Mouse (Mus musculus): ENCODE results near the gene Cd27.

Cd27 gene

DNA sequence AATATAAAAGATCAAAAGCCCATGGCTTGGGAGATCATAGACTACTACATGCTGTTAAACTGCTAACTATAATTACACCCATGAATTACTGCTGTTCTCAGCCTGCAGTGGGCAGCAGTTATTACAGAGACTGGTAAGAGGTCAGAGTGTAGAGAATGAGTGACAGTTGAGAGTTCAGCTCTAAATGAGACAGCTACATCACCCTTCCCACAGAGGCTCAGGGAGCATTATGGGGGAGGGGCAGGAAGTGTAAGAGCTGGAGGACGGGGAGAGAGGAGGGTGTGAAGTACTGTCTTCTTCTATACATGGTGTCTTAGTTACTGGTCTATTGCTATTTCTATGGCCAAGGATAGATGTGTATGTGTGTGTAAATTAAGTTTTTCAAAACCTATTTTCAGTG is 7.7 kb upstream of the Cd27 start:
- no peak for DNase-seq (ENCODE audit: extremely low spot score)

DNA sequence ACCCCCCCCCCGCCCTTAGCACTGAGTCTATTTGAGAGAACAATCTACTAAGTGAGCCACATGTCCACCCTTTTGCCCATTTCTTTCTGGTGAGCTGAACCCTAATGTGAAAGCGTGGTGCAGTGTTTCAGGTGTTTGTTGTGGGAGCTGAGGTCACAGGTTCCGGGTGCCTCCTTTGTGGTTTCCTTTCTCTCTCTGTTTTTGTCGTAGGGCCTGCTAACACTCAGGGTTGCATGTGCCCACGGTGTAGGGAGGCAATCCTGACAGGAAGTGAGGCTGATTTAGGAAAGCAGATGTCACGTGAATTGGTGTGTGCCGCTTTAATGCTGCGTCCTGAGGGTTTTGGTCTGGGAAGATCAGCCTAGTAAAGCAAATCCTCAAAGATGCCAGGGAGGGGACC is 4.8 kb upstream of the Cd27 start:
- DNase-seq (ENCODE audit: extremely low spot score) = no peak

DNA sequence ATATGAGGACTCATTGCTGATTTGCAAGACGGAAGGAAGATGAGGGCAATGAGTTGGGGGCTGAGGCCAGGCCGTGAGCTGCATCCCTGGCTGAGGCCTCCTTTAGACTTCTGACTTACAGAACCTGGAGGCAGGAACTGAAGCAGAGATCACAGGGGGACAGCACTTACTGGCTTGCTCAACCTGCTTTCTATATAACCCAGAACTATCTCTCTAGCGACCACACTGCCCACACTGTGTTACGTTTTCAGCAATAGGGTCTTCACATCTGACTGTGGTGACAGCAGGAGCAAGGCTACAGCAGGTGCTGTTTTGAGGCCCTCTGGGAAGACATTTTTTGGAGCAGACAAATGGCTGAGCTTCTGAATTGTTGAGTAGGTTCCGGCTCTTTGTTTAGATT is 3.8 kb upstream of the Cd27 start:
- DNase-seq (ENCODE audit: extremely low spot score) = no peak

DNA sequence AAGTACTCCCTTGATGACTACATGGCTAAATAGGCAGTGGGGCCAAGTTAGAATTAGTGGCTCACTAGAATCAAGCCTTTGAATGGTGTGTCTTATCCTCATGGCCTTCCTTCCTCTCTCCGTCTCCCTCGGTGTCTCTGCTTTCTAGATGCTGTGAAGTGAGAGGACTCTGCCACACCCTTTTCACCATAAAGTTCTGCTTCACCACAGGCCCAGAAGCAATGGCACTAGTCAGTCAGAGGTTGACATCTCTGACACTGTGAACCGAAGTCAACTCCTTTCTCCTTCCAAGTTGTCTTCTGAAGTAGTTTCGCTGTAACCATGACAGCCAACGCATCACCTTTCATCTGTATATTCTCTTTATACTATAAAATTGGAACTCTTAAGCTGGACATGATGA is 2.7 kb upstream of the Cd27 start:
- DNase-seq (ENCODE audit: extremely low spot score) = no peak

DNA sequence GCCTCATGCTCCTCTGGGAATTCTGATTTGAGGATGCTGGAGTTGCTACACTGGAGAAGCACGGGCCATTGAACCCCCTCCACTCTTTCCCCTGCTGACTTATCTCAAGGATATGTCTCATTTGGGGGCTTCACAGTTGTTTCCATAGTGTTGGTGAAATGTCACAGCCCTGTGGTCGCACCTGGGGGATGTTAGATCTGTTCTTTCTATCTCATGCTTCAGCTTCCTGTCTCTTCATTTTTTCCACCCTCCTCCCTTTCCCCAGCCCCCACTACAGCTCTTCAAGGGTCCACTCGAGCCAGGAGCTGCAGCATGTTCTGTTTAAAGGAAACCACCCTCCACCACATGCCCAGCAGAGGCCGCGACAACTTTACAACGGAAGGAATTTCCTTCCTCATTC is 1.6 kb upstream of the Cd27 start:
- DNase-seq (ENCODE audit: extremely low spot score) = no peak

DNA sequence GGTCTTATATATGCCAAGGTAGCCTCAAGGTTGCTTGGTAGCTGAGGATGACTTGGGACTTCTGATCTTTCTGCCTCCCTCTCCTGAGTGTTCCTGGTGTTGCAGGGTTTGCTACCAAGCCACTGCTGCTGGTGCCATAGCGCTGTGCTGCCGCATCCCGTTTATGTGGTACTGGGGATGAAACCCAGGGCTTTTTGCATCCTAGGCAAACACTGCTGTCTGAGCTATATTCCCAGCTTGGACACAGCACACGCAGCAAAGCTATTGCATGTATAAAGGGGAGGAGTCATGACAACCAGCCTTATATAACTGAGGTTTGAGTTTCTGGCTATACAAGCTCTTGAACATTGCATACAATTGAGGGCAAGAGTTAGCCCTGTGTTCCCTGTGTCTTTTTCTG is 611 bp upstream of the Cd27 start:
- no peak for DNase-seq (ENCODE audit: extremely low spot score)

DNA sequence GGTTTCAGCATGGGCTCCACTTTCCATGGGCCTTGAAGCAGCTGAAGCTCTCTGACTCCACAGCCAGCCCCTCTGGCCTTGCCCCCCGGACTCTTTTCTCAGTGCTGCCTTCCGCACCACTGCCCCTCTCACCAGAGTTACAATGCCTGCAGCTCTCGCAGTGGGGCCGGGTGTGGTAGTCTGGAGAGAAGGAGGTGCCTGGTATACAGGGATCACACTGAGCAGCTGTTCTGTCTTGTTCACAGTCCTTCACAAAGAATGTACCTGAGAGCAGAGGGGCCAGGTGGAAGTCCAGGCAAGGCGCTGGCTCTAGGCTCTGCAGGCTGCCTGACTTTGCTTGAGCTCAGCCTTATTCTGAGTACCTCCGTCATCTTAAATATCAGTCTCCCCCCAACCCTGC is 469 bp downstream of the Cd27 start:
- no peak for DNase-seq (ENCODE audit: extremely low spot score)

DNA sequence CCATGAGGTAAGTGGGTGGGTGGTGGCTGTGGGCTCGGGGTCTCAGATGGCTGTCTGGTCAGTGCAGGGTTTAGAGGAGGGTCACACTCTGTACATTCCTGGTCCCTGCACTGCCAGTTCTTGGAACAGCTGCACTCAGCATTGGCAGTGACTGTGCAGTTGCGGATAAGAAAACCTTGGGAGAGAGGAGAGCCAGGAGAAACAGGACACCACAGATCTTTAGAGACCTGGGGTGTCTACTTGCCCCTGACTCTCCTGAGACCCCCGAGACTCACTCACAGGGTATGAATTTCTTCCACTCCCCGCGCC is 2.3 kb downstream of the Cd27 start:
- no peak for DNase-seq (ENCODE audit: extremely low spot score)

DNA sequence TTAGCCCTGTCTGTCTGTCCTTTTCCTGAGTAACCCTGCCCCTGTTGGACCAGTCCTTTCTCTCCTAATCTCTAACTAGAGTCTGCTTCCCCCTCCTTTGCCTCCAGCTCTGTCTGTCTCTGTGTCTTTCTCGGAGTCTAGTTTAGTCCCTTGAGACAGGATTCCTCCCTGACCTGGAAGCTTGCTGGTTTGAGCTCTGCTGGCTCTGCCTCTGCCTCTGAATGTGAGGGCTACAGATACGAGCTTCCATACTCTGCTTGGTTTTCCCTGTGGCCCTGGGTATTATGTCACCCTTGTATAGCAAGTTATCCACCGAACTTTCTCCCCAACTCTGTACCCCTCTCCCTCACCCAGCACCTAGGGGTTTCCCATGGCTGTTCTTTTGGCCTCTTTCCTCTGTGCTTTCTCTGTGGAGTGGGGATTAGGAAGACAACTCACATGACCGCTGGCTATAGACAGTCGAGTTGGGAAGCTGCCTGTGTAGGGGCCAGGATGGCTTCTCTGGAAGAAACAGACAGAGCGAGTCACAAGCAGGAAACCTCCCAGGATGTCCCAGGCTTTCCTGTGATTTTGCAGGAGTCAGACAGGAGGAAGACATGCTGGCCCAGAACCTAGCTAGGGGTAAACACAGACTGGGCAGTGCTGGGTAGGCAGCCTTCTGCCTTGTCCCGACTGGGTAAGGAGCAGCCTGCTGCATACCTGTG is 2.8 kb downstream of the Cd27 start:
- DNase-seq (ENCODE audit: extremely low spot score) = no peak

DNA sequence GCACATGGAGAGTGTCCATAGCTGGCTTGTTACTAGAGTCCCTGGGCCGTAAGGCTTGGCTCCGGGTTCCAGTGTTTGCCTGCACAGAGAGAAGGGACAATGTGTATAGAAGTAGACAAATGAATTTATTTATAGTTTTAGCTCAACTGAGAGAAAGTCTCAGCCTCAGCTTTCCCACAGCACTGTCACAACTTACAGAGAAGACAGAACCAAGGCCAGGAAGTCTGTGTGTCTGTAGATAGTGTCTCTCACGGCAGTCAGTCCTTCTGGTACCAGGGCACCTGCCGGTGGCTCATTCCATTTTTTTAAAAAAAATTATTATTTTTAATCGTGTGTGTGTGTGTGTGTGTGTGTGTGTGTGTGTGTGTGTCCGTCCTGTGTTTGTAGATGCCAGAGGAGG is 4.3 kb downstream of the Cd27 start:
- DNase-seq (ENCODE audit: extremely low spot score) = no peak

DNA sequence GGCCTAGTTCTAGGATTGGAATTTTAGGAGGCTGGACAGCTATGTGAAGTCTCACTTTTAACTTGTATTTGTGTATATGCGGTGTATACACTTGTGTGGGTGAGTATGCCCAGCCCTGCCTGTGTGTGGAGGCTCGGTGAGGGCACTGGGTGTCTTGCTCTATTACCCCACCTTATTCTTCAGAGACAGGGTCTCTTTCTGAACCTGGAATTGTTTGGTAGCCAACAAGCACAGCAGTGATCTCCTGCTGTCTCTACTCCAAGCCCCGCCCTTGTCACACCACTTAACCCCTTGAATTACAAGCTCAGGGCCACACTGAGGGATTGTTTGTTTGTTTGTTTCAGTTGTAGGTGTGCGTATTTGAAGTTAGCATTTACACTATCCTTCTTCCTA is 4.8 kb downstream of the Cd27 start:
- DNase-seq (ENCODE audit: extremely low spot score) = no peak

DNA sequence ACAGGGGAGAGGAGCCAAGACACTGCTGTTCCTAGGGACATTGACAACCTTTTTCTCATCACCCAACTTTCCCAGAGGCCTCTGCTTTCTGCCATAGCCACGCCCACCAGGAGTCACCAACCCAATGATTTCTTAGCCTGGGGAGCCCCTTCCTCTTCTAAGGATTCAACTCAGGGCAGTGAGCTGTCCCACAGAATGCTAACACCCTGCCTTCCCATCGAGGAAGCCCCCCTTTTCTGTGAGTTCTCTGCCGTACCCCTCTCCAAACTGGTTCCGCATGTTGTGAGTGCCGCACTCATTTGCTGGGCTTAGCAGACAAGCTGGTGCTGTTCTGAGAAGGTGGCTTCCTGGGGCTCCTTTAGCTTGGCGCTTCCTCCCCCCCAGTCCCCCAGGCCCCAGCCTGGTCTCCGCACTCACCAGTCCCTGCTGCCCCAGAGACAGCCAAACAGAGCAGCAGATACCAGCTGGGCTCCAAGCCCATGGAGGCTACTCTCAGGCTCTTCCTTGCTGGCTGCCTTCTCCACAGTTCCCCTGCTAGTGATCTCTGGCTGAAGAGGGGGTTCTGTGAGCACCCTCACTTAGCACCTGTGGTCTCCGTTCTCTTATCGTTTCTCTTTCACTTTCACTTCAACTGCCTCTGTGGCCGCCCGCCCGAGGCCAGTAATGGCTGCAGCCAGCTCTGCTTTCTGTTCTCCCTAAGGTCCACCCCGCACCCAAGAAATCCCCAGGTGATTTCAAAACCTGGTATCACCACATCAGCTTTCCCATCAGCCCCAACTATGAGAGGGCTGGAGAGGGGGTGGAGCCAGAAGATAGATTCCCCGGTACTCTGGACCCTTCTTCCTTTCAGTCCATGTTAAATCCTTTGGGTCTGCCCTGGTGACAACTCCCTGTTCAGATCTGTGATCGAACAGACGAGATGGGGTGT is 5.4 kb downstream of the Cd27 start, which contains the start of gene Tapbpl:
TSS of gene Tapbpl (minus strand) at position 744 of the 928 bp plus-strand sequence.
- DNase-seq (ENCODE audit: extremely low spot score) = peak; percentile 58

DNA sequence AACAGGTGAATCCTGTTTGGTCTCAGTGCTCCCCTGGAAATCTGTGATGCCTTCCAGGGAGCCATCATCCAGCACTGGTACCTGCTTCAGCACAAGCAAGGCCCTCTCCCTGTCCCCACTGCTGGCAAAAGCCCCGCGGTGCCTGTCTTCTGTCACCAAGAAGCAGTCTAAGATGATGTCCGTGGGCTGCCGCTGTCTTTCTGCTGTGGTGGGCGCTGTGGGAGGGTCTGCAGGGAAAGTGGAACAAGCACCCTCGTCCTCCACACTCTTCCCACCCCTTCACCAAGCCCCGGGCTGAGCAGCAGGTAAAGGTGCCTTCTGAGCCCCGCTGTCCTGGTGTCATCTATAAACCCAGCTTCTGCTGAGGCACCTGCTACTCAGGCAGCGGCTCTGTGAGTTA is 6.2 kb downstream of the Cd27 start:
- no peak for DNase-seq (ENCODE audit: extremely low spot score)

DNA sequence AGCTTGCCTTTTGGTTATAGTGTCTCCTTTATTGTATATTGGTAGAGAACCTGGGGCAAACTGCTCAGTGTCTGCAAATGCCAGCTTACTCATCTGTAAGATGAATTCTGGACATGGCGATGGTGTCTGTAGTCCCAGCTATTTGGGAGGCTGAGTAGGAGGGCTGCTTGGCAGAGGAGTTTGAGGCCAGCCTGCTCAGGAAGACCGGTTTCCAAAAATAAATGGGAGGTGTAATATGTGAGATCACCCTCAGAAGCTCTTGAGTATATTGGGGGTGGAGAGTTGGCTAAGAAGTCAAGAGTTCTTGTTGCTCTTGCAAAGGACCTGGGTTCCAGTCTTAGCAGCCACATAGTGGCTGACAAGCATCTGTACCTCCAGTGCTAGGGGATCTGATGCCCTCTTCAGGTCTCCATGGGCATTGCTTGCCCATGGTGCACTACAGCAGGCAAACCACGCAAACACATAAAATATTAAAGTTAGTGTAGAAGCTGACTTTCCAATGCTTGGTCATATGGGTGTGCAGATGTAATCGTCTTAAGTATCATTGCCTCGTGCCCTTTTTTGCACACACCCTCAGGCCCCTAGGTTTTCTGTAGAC is 11.2 kb downstream of the Cd27 start:
- no peak for DNase-seq (ENCODE audit: extremely low spot score)

DNA sequence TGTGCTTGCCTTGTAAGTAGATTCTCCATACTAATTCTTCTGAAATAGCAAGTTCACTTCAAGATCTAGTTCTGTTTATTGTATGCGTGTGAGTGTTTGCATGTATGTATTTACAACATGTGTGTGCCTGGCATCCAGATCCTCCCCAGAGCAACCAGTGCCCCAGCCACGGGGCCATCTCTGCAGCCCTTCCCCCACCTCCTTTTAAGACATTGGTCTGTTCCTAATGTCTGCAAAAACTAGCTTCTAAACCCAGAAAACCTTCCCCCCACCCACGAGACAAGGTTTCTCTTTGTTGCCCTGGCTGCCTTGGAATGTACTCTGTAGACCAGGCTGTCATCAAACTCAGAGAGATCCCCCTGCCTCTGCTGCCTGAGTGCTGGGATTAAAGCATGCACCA is 14.2 kb downstream of the Cd27 start:
- DNase-seq (ENCODE audit: extremely low spot score) = no peak

DNA sequence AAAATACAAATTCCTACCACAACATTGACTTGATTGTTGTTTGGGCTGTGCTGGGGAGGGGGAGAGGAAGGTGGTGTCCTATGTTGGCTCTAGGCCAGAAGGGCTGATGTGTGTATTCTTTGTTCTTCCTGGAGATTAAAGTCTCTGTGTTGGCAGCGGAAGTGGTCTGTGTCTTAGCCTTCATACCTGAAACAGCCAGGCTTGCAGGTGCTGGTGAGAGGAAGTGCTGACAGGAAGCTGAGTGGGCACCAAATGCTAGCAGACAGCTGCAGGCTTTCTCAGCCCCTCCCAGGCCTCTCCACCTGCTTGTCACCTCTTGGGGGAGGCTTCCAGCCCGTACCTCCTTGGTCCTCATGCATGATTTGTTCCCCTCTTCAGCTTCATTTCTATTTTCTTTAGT is 14.7 kb downstream of the Cd27 start:
- no peak for DNase-seq (ENCODE audit: extremely low spot score)

DNA sequence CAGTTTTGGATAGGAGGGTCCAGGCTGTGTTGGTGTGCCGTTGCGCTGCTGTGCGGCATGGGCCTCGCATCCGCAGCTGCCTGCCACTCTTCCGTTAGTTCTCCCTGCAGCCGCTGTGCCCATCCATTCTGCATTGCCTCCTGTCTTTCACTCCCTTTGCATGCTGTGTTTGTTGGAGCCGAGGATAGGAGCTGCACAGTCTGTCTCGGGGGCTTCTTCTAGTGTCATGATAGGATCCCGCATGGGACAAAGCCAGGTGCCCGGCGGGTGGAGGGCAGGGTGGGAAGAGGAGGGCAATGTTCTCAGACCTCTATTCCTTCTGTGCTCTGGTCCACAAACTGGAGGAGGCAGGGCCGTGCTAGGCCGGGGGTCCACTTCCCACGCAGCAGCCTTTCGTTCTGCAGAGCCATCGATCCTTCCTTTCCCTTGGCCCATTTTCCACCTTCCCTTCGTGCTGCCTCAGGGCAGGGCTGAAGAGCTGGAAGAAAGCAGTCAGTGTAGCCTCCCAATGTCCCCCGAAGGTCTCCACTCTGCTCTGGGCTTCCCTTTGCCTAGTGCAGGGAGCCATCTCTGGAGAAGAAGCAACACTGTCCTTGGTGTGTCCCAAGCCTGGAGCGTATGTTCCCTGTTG is 15.6 kb downstream of the Cd27 start:
- DNase-seq (ENCODE audit: extremely low spot score) = no peak

DNA sequence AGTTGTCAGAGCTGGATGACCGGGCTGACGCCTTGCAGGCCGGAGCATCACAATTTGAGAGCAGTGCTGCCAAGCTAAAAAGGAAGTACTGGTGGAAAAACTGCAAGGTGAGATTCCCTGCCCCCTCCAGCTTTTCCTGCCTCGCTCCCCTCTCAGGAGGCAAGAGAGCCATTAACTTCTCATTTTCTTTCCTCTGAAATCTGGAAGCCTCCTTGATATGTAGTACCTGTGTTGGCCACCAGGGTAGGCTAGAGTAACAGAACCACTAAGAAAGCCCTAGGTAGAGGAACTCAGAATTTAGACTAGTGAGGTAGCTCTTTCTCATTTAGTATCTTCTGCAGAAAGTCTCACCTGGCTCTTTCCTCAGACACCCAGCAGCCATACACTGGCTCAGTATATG is 17.8 kb downstream of the Cd27 start:
- peak; percentile 42 for DNase-seq (ENCODE audit: extremely low spot score)

DNA sequence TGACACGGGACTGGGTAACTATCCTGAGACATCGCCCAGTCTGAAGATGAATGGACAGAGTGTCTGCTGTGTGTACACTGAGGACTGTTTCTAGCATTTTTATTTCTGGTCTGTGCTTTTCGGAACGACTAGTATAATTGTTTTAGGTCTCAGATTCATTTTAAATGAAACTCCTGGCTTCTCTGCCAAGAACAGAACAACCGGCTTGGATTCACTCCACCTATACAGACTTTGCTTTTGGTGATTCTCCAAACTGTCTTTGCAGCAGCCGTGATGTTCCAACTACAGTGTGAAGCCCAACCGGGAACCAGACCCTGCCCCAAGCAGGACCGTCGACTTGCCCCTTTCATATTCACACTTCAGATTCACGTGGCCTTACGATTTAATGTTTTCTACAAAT is 18.9 kb downstream of the Cd27 start:
- DNase-seq (ENCODE audit: extremely low spot score) = no peak

DNA sequence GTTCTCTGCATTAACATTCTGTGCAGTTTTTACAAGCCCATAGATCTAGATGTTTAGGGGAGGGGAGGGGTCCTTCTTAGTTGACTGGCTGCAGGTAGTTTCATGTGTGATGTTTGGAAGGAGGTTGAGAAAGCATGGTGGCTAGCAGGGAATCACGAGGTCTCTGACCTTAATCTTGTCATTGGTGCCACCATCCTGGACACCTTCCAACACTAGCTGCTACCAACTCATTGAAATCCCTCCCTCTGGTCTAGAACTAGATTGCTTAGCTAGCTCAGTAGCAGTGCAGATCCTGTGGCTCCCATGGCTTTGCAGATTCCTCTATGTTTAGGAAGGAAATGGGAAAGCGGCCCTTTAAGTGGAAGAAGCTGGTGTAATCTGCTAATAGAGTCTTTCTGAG is 19.9 kb downstream of the Cd27 start:
- no peak for DNase-seq (ENCODE audit: extremely low spot score)

DNA sequence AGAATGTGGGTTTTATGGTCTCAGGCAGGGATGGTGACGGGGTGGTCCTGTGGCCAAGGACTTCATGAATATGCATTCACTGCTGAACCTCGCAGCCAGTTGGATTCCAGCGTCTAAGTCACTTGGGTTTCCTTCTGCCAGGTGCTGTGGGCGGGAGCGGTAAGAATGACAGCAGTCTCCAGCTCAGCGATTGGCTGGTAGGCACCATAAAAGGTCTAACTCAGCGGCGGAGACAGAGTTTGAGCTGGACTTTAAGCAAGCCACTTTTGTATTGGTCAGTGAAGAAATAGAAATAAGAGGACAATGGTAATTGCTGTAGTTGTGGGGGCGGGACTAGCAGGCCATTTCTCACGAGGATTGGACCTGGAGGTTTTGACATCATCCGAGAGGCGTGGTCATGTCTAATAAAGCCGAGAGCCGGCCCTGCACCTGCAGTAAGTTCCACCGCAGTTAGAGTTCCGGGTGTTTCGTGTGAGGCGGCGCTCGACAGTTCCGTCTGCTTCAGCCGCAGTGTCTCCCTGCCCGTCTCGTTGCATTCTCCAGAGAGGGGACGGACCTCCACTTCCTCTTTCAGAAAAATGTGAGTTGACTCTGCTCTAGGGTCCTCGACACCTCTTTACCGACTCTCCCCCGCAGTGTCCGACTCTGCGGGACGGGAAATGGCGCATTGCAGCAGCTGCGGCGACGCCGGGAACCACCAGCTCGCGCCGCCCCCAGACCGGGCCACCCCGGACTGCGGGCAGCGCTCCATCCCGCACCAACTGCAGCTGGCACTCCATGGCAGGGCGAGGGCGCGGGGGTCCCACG is 21.5 kb downstream of the Cd27 start, which contains the start of gene Vamp1:
TSS of gene Vamp1 (plus strand) at position 404 of the 807 bp plus-strand sequence.
- peak; percentile 93 for DNase-seq (ENCODE audit: extremely low spot score)

DNA sequence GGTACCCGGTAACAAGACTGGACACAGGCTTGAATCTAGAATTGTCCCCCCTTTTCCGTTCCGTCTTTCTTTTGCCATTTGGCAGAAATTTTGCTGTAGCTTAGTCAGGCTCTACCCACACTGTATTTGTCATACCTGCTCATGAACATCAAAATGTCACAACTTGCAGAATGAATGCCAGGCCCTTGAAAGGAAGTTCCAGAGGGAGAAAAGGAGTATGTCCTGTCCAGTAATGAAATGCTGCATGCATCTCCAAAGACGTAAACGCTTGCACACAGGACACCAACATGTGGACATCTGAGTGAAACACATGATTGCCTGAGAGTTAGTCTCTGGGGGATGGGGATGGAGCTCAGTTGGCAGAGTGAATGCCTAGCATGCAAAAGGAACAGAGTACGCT is 23.1 kb downstream of the Cd27 start:
- no peak for DNase-seq (ENCODE audit: extremely low spot score)
